Mouse (Mus musculus) cerebellum, postnatal 36 days (tissue): Measurements from ENCODE around the gene Dapk1.
"Not testable (repeated sequence)": the region's sequence is repeated elsewhere in the genome, so short reads cannot be mapped to it uniquely, and the experiment has no call there.

Experiments
- DNase-seq, 2 experiments: peaks; one replicate each; pipeline ENCODE4 v3.0.0; 2021 to 2022; ENCODE audit warnings: mixed read lengths in 2 of 2

The Dapk1 gene

DNA sequence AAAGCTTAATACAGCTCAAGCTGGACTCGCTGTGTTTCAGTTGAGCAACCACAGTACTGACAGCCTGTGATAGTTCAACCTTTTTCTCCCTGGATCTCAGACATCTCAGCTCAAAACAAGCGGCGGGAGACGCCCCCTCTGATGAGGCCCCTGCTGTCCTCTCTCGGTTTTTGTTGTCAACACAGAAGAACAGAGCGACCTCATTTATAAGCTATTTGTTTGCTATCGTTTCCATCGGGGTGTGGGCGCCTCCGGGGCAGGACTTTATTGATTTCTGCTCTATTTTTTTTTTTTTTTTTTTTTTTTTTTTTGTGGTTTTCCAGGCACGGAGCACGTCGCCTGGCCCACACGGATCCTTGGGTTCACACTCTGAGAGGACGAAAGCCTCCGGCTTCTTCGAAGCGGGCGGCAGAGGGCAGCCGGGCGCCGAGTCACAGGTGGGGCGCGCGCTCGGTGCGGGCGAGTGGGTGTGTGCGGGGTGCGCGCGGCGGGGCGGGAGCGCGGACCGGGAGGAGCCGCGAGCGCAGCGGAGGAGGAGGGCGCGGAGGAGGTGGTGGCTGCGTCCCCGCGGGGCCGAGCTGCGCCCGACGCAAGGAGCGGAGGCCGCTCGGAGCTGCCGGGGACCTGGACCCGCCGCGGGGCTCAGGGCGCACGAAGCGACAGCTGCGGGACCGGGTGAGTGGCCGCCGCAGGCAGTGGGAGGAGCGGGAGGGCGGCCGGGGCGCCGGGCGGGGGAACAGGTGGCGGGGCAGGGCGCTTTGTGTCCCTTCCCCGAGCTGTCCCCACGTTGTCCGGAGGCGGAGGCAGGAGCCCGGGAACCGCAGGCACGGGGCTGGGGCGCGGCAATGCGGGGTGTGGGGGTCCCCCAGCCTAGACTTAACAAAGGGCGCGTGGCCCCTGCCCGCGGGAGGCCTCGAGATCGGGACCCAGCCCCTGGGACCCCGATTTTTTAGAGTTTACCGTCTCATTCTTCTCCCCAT, at the start of gene Dapk1:
Dapk1 (plus strand) TSS at position 512 of the 980 bp plus-strand sequence.
- DNase-seq, result peak; percentile 72 to 80

DNA sequence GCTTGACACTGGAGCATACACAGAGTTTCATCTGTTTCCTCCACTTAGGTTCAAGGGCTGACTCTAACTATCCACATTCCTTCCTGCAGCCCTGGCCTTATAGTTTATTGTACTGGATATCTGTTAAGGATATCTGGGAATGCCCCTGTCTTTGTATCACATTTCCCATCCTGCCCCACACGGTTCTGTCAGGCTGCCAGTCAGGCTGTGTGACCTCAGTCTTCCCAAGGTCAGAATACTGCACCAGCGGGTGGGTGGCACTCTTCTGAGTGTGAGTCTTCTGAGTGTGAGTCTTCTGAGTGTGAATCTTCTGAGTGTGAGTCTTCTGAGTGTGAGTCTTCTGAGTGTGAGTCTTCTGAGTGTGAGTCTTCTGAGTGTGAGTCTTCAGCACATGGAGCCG, 48.4 kb upstream of the Dapk1 start:
- no peak for DNase-seq

DNA sequence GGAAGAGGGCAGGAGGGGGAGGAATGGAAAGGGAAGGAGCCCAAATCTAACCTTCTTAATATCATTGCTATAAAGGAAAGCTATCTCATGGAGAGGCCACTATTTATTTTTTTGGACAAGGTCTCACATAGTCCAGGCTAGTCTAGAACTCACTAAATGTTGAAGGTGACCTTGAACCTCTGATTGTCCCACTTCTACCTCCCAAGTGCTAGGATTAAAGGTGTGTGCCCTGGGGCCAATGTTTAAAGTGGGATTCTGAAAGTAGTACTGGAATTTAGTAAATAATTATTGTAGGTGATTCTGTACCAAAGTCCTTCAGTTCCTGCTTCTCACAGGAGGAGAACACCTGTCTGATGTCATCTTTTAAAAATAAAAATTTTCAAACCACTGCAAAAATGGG, 45.3 kb upstream of the Dapk1 start:
- no peak for DNase-seq

DNA sequence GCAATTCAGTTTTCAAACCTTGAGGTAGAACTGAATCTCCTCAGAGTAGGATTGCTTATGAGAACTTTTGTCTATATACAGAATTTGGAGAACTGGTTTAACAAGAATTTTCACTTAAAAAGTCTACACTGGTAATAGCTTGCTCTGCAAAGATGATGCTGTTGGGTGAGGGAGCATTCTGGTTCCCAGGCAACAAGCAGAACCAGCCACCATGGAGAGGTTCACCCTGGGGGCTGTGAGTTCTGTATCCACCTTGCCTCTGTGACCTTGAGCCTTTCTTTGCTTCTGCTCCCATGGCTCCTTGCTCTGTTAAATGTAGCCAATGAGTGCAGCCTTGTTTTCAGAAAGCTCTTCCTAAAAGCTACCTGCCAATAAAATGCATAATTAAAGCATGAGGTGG, 44.8 kb upstream of the Dapk1 start:
- no peak for DNase-seq

DNA sequence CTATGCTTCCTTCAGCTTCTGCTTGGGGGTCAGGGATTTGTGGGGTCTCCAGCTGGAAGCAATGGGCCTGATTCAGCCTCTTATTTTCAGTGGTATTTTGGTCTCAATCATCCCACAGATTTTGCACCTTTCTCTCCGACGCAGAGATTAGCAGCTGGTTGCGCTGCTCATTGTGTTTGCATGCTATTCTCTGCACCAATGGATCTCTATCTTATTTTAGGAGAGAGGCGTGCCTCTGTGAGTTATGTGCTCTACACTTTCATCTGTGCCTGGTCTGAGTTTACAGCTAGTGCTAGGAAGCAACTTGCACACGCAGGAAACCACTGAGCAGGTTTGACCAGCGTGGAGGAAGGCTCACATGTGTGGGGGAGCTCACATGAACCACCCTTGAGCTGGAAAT, 37.4 kb upstream of the Dapk1 start:
- no peak for DNase-seq

DNA sequence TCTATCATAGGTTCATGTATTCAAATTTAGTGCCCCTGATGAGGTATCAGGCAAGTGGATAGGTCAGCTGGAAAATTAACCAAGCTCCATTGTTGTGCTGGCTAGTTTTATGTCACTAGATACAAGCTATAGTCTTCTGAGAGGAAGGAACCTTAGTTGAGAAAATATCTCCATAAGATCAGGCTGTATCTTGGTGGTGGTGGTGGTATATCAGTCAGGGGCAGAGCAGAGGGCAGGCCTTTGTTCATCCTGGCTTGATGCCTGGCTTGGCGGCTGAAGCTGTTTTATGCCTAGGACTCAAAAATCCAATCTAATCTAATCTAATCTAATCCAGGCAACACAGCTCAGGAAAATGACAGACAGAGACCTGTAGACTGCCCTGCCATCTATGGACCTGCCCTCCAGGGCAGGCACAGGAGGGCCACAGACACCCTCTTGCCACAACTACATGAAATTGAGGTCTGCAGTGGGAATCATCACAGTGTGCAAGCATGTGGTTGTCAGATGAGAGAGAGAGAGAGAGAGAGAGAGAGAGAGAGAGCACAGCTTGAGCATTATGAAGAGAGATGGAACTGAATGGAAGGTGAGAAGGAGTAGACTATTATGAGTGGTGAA, 32.7 kb upstream of the Dapk1 start:
- no peak for DNase-seq

DNA sequence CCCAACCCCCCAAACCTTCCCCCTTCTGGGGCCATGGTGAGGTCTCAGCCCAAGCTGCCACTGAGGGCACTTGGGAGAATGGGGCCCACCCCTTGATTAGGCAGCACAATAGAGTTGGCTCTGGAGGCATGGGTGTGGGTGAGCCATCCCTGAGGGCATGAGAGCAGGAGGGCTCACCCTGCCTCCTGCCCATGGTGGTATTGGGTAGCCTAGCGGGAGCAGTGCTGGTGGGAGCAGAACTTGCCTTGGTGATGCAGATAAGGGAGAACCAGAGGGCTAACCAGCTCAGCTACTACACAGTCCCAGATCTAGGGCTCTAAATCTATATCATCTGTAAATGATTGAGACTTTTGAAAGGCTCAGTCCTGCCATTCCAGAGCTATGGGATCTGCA, 32.2 kb upstream of the Dapk1 start:
- no peak for DNase-seq

DNA sequence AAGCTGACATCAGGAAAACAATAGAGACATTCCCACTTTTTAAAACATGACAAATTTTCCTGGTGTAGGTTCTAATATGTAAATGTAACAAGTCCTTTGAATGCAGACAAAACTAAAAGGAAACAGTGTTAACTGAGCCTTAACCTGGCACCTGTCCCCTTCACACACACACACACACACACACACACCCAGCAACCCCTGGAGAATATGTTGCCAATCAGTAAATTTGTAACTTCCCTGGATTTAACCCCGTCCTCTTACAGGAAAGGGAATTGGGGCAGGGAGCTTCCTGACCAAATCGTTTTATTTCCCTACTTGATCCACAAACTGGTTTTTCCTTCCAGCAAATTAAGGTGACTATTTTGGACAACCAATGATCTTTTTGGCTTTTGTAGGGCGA, 28.2 kb upstream of the Dapk1 start:
- DNase-seq, result no peak

DNA sequence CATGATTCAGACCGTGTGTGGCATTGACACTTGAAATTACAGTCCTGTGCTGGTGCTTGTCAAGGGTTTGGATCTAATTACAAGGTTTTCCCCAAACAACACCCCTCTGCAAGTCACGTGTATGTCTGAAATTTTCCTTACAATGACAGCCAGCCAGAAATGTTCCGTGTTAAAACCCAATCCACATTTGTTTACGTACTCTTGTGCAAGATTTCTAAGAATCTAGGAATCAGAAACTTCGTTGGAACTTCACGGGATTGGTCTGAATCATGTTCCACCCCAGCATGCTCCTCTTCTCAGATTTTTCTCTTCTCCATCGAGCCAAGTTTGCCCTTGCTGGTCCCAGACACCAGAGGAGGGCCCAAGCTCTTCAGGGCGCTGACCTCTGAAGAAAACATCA, 27.8 kb upstream of the Dapk1 start:
- no peak for DNase-seq

DNA sequence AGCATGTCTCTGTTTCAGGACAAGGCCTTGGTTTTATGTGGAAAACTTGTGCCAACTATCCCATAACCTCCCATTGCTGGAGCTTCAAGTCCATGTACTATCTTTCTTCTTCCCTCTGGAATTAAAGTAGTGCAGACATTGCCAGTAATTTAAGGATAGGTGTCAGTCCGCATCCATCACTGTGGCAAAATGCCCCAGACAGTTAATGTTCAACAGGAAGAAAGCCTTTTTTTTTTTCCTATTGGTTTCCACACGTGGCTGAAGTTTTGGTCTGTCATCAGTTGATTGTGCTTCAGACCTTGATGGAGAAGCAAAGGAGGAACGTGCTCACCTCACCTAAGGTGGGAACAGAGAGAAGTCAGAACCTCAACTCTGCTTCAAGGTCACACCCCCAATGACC, 23.2 kb upstream of the Dapk1 start:
- no peak for DNase-seq

DNA sequence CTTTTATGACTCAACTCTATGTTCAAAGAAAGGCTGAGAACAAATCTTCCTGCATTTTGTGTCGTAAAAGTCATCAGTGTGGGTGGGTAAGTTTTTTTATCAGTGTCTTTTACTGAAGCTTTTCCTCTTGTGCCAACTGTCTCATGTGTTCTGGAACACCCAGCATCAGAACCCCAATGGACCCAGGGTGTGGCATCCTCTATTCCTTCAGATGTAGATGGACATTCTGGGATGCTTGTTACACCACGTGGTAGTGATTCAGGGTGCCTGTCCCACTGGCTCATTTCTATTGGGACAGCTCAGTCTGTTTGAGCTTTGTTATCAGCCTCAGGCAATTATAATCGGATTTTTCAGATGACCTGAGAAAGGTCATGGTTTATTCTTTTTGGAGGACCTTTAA, 6.9 kb upstream of the Dapk1 start:
- no peak for DNase-seq

DNA sequence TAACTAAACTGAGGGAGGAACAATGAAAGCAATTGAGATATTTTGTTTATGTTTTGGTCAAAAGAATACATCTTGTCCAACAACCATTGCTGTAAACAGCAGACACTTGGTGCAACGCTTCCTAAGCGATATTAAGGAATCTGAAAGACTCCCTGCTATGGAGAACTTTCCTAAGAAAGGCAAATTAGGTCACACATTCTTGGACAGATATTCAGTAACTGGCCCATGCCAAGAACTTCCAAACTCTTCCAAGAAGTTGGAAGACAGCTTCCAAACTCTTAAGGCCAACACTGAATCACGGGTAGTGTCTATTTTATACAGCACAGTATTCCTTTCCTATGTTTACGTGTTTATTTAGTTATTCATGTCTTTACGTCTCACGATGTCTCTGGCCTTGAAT, 6.2 kb upstream of the Dapk1 start:
- no peak for DNase-seq

DNA sequence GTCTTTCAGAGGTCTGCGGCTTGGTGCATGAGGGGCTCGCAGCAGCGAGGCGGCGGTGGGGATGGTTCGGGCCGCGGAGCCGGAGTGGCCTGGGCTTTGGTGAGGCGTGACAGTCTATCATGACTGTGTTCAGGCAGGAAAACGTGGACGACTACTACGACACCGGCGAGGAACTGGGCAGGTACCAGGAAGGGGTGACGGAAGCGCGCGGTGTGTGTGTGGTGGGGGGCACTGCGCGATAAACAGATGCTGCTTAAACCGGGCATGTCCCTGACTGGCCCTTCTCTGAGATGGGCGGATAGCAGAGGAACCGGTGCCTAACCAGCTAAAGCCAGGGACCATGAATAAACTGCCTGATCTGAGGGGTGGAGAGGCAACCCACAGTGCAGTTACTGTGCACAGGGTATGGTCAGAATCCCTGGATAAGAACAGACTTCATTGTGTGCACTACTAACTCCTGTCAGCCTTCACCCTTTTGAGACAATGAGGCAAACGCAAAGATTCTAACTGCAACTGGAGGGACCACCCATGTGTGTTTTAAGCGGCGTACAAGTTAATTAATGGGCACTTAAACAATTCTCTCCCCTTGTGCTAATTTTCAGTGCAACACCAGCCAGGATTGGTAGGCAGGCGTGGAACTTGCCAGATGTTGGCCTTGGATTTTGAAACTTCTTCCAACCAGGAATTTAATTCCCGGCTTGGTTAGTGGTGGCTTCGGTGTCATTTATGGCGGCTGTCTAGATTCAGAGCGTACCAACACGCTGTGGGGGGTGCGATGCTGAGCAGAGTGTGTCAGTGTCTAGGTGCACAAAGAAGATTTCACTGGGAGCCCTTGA, 887 bp downstream of the Dapk1 start:
- peak in 1 of 2 experiments; percentile 13 for DNase-seq

DNA sequence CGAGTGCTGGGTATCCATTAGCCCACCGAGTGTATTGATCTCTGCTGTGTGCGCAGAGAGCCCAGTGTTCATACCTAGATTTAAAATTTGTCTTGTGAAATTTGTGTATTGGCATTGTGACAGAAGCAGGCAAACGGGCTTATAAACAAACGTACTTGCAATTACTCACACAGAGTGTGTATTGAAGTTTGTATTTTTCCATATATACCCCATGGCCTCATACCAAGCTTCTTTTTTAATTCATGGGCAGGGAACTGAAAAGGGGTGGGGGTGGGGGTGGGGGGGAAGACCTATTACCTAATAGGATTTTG, 1.5 kb downstream of the Dapk1 start:
- no peak for DNase-seq

DNA sequence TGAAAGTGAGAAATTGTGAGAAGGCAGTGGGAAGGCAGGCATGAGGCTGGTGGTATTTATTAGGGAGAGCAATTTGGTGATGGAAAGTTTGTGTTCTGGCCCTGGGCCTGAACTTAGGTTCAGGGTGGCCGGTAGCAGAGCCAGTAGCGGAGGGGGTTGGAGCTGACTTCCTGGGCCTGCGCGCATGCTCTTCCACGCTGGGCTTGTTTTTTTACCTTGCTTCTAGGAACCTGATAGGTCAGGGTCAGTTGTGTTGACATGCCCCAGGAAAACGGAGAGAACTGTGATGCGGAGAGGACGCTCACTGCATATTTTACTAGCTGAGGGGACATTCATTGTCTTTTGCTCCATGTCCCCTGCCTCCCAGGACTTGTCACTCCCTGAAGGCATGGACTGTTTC, 5.7 kb downstream of the Dapk1 start:
- DNase-seq, result no peak

DNA sequence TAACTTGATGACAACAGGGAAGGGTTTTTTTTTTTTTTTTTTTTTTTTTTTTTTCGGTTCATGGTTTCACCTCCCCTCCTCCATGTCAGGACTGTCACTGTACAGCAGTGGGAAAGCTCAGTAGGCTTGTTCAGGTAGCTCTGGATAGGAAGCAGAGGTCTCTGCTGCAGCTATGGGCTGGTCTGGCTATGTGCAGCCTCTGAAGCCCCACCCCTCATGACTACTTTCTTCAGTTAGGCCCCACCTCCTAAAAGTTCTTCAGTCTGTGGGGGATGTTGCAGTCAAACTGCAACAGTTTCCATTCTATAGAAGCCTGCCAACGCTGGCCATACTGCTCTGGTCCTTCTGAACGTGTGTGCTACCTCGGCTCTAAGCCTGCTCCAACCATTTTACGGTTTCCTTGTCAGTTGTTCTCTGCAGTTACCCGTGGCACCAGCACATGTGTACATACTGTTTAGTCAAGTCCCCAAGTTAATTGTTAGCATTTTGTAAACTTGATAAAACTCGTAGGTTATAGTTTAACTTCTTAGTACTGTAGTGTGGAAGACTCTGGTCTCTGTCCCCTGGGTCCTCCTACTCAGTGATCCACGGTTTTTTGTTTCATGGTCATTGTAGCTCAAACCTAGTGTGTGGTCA, 6.8 kb downstream of the Dapk1 start:
- no peak for DNase-seq

DNA sequence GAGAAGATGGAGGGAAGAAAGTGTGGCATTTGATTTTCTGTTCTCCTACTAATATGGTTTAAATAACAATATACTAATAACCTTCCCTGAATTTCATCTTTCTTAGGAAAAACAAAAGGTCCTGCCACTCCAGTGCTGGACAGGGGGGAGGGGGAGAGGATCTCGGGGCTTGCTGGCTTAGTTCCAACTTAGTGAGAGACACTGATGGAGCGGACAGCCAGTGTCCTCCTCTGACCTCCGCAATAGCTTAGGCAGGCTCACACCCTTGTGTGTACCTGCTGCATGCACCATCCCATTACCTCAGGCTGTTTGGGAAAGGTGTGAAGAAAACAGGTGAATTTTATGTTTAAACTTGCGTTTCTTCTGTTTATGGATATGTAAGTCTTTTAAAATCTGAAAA, 7.5 kb downstream of the Dapk1 start:
- no peak for DNase-seq

DNA sequence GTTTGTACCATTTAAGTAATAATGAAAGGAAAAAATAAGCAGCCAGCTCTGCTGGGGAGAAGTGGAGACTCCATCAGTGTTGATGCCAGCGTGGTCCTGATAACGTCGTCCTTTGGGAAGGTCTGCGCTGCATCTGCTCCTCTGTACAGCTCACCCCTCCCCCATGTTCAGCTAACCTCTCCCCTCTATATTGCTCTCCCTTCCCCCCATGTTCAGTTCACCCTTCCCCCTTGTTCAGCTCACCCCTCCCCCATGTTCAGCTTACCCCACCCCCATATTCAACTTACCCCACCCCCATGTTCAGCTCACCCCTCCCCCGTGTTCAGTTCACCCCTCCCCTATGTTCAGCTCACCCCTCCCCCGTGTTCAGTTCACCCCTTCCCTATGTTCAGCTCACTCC, 8.8 kb downstream of the Dapk1 start:
- no peak for DNase-seq

DNA sequence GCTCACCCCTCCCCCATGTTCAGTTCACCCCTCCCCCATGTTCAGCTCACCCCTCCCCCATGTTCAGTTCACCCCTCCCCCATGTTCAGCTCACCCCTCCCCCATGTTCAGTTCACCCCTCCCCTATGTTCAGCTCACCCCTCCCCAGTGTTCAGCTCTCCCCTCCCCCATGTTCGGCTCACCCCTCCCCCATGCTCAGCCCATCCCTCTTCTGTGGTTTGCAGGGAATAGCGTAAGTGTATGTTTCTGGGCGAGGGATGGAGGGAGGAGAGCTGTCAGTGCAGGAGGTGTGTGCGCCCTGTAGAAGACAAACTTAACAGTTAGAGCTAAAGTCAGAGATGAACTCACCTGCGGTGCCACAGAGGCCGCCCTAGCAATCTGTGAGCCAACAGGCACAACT, 9.2 kb downstream of the Dapk1 start:
- DNase-seq, result not testable (repeated sequence)

DNA sequence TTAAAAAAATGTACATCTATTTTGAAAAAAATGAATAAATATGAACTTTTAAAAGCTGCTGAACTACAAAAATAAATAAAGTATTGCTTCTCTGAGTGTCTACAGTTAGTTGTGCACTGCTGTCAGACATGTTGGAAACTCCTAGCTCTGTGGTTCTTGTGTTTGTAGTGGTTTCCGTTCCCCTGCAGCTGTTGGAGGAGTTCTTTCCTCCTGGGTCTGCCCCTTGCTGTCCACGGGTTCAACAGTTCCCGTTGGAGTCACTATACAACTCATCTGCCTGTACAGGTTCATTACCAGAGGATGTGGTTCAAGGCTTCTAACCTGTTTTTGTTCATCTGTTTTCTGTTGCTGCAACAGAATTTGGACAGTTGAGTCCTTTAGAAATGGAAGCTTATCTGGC, 10.4 kb downstream of the Dapk1 start:
- no peak for DNase-seq

DNA sequence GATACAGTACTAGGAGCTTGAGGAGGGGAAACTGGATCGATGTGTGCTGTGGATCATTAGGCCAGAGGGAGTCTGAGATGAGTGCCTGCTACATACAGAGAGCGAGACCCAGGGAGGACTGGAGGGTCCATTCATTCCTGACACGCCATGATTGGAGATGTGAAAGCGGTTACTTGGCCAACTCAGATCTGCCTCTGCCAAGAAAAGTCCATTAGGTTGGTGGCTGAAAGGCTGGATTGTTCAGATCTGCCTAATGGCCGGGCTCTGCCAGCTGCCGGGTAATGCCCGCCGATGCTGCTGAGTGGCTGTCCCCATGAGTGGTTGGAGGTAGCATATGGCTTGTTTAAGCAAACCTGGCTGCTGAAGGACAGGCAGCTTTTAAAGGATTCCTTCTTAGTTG, 12.4 kb downstream of the Dapk1 start:
- no peak for DNase-seq

DNA sequence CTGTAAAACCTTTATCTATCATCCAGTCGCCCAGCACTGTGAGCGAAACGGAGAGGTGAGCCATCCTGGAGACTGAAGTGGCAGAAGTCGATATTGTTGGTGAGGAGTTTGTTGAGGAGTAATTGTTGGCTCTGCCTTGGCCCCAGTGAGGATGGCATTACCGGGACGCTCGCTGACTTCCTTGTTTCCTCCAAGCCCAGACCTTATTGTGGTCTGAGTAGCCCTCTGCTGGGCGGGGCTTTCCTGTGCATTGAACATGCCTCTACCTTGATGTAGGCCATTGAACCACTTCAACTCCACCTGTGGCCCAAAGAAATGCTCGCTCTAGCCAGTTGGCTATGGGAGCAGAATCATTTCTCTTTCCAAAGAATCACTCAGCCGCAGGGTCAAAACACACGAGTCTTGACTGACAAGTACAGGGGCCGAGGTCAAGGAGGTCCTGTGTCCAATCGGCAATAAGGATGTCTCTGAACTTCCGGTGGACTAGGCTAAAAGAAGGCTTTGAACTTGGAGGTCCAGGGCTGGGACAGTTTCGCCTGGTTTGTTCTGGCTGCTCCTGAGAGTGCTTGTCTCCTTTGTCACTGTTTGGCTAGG, 13.4 kb downstream of the Dapk1 start:
- DNase-seq, result no peak

DNA sequence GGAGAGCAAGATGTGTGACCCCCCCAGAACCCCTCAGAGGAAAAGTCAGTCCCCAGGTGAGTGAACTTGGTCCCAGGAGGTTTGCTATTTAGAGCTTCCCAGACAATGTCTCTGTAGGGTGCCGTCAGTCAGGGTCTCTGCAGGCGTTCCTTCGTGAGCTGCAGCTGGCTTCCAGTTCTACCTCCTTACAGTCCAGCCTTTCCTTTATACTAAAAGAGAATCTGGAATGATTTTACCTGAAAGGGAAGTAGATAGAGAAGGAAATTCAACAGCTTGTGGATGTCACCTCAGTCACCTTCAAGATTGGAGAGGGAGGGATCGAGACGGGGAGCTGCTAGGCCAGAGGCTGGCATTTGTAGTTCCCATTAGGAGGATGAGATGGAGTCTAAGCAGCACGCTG, 14.3 kb downstream of the Dapk1 start:
- no peak for DNase-seq
